Mouse (Mus musculus) forebrain, embryonic 10.5 days (tissue): ENCODE measurements around the gene Zp2. TPM values are rescaled to one million over a fixed set of nuclear protein-coding genes. Genes with fewer than 3 reads are reported as not detected.

Experiments used
- DNase-seq: peaks from one replicate; pipeline ENCODE4 v3.0.0-alpha.2; 2017; ENCODE audit warnings: low spot score; ENCODE audit errors: extremely low spot score
- H3K27ac ChIP-seq: fragments of 300-500 bp; sonication (generic); 2 replicates; pipeline ENCODE4 v1.5.1; 2016; ENCODE audit warnings: mild to moderate bottlenecking
- H3K27me3 ChIP-seq: fragments of 300-500 bp; sonication (generic); 2 replicates; pipeline ENCODE4 v1.6.1; 2016; ENCODE audit warnings: mild to moderate bottlenecking; ENCODE audit not compliant: poor library complexity, severe bottlenecking
- H3K36me3 ChIP-seq: fragments of 300-500 bp; sonication (generic); replicated peaks from 2 replicates; pipeline ENCODE4 v1.6.1; 2016; ENCODE audit warnings: mild to moderate bottlenecking, moderate library complexity
- H3K4me1 ChIP-seq: fragments of 300-500 bp; sonication (generic); 2 replicates; pipeline ENCODE4 v1.6.1; 2016
- H3K4me3 ChIP-seq: fragments of 300-500 bp; sonication (generic); 2 replicates; pipeline ENCODE4 v1.5.1; 2016; ENCODE audit warnings: mild to moderate bottlenecking, moderate library complexity
- H3K9me3 ChIP-seq: fragments of 300-500 bp; sonication (generic); 2 replicates; pipeline ENCODE4 v1.6.1; 2016; ENCODE audit warnings: mild to moderate bottlenecking, moderate library complexity
- WGBS: fragments of 180-500 bp; shearing (Covaris S2); methylation state at CpG from one replicate; pipeline ENCODE4 v1.1.7; 2016; 5-methylcytosine and 5-hydroxymethylcytosine counted together
- polyA plus RNA-seq: library from polyadenylated mRNA; unstranded; fragments of >200 nt; fragmentation: Nextera tagmentation; extraction: Ambion mirVana; gene quantifications from 2 replicates; pipeline ENCODE4 v1.2.1, GENCODE M21; 2016

Gene Zp2
- polyA plus RNA-seq, 1 experiment from 2014 or later: not detected

- Histone ChIP-seq H3K4me3 (no peak overlapping the region), H3K4me1 (peaks cover 4% of the 10 kb centered on the region; the same call in 1 of the 2 replicates), H3K27ac (no peak overlapping the region), H3K36me3 (no peaks in the 10 kb centered on the region), H3K9me3 (no peaks in the 10 kb centered on the region), H3K27me3 (peaks cover 42% of the 10 kb centered on the region)
- peak; percentile 27 for DNase-seq
- WGBS: 11% methylated on average over 5 of the region's 5 CpGs
Measured at GRCm38 (mm10) chr7:120093033-120093432, 52.1 kb downstream of the Zp2 start.

- WGBS: 82% methylated on average over 3 of the region's 3 CpGs
- no peak for DNase-seq
- Histone ChIP-seq H3K27me3 (no peaks in the 10 kb centered on the region), H3K4me1 (no peaks in the 10 kb centered on the region), H3K27ac (no peak overlapping the region), H3K36me3 (no peaks in the 10 kb centered on the region), H3K4me3 (no peak overlapping the region), H3K9me3 (no peaks in the 10 kb centered on the region)
Measured at GRCm38 (mm10) chr7:120080177-120080576, 64.9 kb downstream of the Zp2 start.

Other genes with a start within 250 kb of the Zp2 start
- gene Lyrm1, start 249.4 kb downstream of the Zp2 start, polyA plus RNA-seq: 8.7 and 9.6 TPM in 2 replicates
- 12.8 and 14.3 TPM in 2 replicates for gene Dcun1d3, start 249.0 kb downstream of the Zp2 start, polyA plus RNA-seq
- gene Dnah3, start 50.0 kb downstream of the Zp2 start, polyA plus RNA-seq: 0.05 TPM in 1 of 2 replicates, not detected in the other
- gene Tmem159, start 42.9 kb downstream of the Zp2 start, polyA plus RNA-seq: 16.2 and 18.4 TPM in 2 replicates
- gene Anks4b, start 28.6 kb upstream of the Zp2 start, polyA plus RNA-seq: 0.05 TPM in 2 replicates
- gene Crym, start 56.8 kb upstream of the Zp2 start, polyA plus RNA-seq: 125 and 144 TPM in 2 replicates
- gene Abca14, start 58.7 kb upstream of the Zp2 start, polyA plus RNA-seq: not detected in 2 replicates
- not detected in 2 replicates for gene Abca15, start 183.4 kb upstream of the Zp2 start, polyA plus RNA-seq